Mouse (Mus musculus) intestine, embryonic 14.5 days (tissue): ENCODE results near the gene Galnt10. TPM values are rescaled to one million over a fixed set of nuclear protein-coding genes. Genes with fewer than 3 reads are reported as not detected.

ENCODE experiments used
- ATAC-seq: fragments of 200-750 bp; cut with Nextera tagmentation; replicated peaks from 2 replicates; pipeline ENCODE4 v1.8.0; 2017; ENCODE audit warnings: low read depth, moderate number of reproducible peaks, moderate TSS enrichment, moderate library complexity; ENCODE audit not compliant: low FRiP score, low TSS enrichment
- DNase-seq: peaks from one replicate; pipeline ENCODE4 v3.0.0-alpha.2; 2018; ENCODE audit warnings: low spot score
- H3K27ac ChIP-seq: fragments of 300-500 bp; sonication (generic); 2 replicates; pipeline ENCODE4 v1.5.1; 2014; ENCODE audit warnings: low read depth, mild to moderate bottlenecking, control low read depth
- H3K27me3 ChIP-seq: fragments of 300-500 bp; sonication (generic); replicated peaks from 2 replicates; pipeline ENCODE4 v1.6.1; 2014; ENCODE audit warnings: low read length, control low read depth; ENCODE audit not compliant: control insufficient read depth, insufficient read depth
- H3K36me3 ChIP-seq: fragments of 300-500 bp; sonication (generic); 2 replicates; pipeline ENCODE4 v1.6.1; 2014; ENCODE audit warnings: low read length, control low read depth; ENCODE audit not compliant: control insufficient read depth, insufficient read depth
- H3K4me1 ChIP-seq: fragments of 300-500 bp; sonication (generic); replicated peaks from 2 replicates; pipeline ENCODE4 v1.6.1; 2014; ENCODE audit warnings: low read length, control low read depth, mixed read lengths; ENCODE audit not compliant: control insufficient read depth, insufficient read depth
- H3K4me2 ChIP-seq: fragments of 300-500 bp; sonication (generic); 2 replicates; pipeline ENCODE4 v1.6.1; 2014; ENCODE audit warnings: low read length
- H3K4me3 ChIP-seq: fragments of 300-500 bp; sonication (generic); 2 replicates; pipeline ENCODE4 v1.5.1; 2014; ENCODE audit warnings: low read depth, low read length, control low read depth, mixed read lengths
- H3K9ac ChIP-seq: fragments of 300-500 bp; sonication (generic); 2 replicates; pipeline ENCODE4 v1.6.1; 2014; ENCODE audit warnings: mild to moderate bottlenecking, low read length
- H3K9me3 ChIP-seq: fragments of 300-500 bp; sonication (generic); 2 replicates; pipeline ENCODE4 v1.6.1; 2016; ENCODE audit warnings: low read length, control low read depth; ENCODE audit not compliant: control insufficient read depth
- WGBS: fragments of 180-500 bp; shearing (Covaris S2); extraction: QIAGEN DNeasy Blood & Tissue Kit; methylation state at CpG from one replicate; pipeline ENCODE4 v1.1.7; 2014; 5-methylcytosine and 5-hydroxymethylcytosine counted together
- polyA plus RNA-seq: library from polyadenylated mRNA; unstranded; fragments of >200 nt; fragmentation: Nextera tagmentation; extraction: Ambion mirVana; gene quantifications from 2 replicates; pipeline ENCODE4 v1.2.1, GENCODE M21; 2014

Gene Galnt10
- polyA plus RNA-seq, 1 experiment from 2014 or later, result 12.5 TPM

- DNase-seq, result no peak
- ATAC-seq, result no peak
- H3K4me3 ChIP-seq, result no peak overlapping the region
- H3K27me3 ChIP-seq, result no peaks in the 10 kb centered on the region
- no peaks in the 10 kb centered on the region for H3K4me1 ChIP-seq
- H3K9me3 ChIP-seq, result no peaks in the 10 kb centered on the region
- H3K4me2 ChIP-seq, result no peak overlapping the region
- H3K36me3 ChIP-seq, result 0 out of 2 replicates have a peak, but pooled peaks cover 3% of the 10 kb centered on the region
- 42% methylated on average over 4 of the region's 4 CpGs for WGBS
- no peak overlapping the region for H3K9ac ChIP-seq
- H3K27ac ChIP-seq, result no peak overlapping the region
Observed at GRCm38 (mm10) chr11:57725926-57726325, 80.7 kb downstream of the Galnt10 start.

- DNase-seq, result no peak
- H3K27me3 ChIP-seq, result no peaks in the 10 kb centered on the region
- H3K9me3 ChIP-seq, result no peaks in the 10 kb centered on the region
- no peaks in the 10 kb centered on the region for H3K4me1 ChIP-seq
- 0 out of 2 replicates have a peak, but pooled peaks cover 3% of the 10 kb centered on the region for H3K36me3 ChIP-seq
- no peak overlapping the region for H3K27ac ChIP-seq
- no peak overlapping the region for H3K4me3 ChIP-seq
- WGBS, result 65% methylated on average over 9 of the region's 9 CpGs
- H3K4me2 ChIP-seq, result no peak overlapping the region
- ATAC-seq, result no peak
- H3K9ac ChIP-seq, result no peak overlapping the region
Observed at GRCm38 (mm10) chr11:57727303-57727969, 82.2 kb downstream of the Galnt10 start.

- H3K36me3 ChIP-seq, result no peaks in the 10 kb centered on the region
- 50% methylated on average over 10 of the region's 10 CpGs for WGBS
- H3K27ac ChIP-seq, result no peak overlapping the region
- H3K4me1 ChIP-seq, result no peaks in the 10 kb centered on the region
- H3K27me3 ChIP-seq, result no peaks in the 10 kb centered on the region
- no peak overlapping the region for H3K9ac ChIP-seq
- no peak overlapping the region for H3K4me2 ChIP-seq
- H3K9me3 ChIP-seq, result no peaks in the 10 kb centered on the region
- H3K4me3 ChIP-seq, result no peak overlapping the region
- no peak for DNase-seq
- ATAC-seq, result 0 out of 2 replicates have a peak, but pooled peaks have one; percentile 50
Observed at GRCm38 (mm10) chr11:57732410-57733281, 87.4 kb downstream of the Galnt10 start.

- no peak overlapping the region for H3K4me2 ChIP-seq
- no peaks in the 10 kb centered on the region for H3K9me3 ChIP-seq
- DNase-seq (no peak), ATAC-seq (no peak)
- no peaks in the 10 kb centered on the region for H3K27me3 ChIP-seq
- 82% methylated on average over 19 of the region's 19 CpGs for WGBS
- H3K9ac ChIP-seq, result no peak overlapping the region
- H3K4me1 ChIP-seq, result no peaks in the 10 kb centered on the region
- H3K36me3 ChIP-seq, result no peaks in the 10 kb centered on the region
- H3K4me3 ChIP-seq, result no peak overlapping the region
- H3K27ac ChIP-seq, result no peak overlapping the region
Observed at GRCm38 (mm10) chr11:57747294-57748080, 102.2 kb downstream of the Galnt10 start.

GRCm38 (mm10) chr11:57753538-57754203, 108.4 kb downstream of the Galnt10 start:
- H3K36me3 ChIP-seq, result no peaks in the 10 kb centered on the region
- DNase-seq, result no peak
- no peak for ATAC-seq
- 71% methylated on average over 14 of the region's 14 CpGs for WGBS
- H3K4me1 ChIP-seq, result no peaks in the 10 kb centered on the region
- no peaks in the 10 kb centered on the region for H3K9me3 ChIP-seq
- H3K27ac ChIP-seq, result no peak overlapping the region
- no peak overlapping the region for H3K4me3 ChIP-seq
- no peaks in the 10 kb centered on the region for H3K27me3 ChIP-seq
- H3K4me2 ChIP-seq, result no peak overlapping the region
- H3K9ac ChIP-seq, result no peak overlapping the region

- DNase-seq (no peak), ATAC-seq (no peak)
- no peaks in the 10 kb centered on the region for H3K36me3 ChIP-seq
- H3K9ac ChIP-seq, result no peak overlapping the region
- H3K4me1 ChIP-seq, result no peaks in the 10 kb centered on the region
- 79% methylated on average over 9 of the region's 9 CpGs for WGBS
- no peak overlapping the region for H3K27ac ChIP-seq
- no peak overlapping the region for H3K4me2 ChIP-seq
- H3K4me3 ChIP-seq, result no peak overlapping the region
- H3K27me3 ChIP-seq, result no peaks in the 10 kb centered on the region
- H3K9me3 ChIP-seq, result no peaks in the 10 kb centered on the region
Observed at GRCm38 (mm10) chr11:57758621-57759020, 113.4 kb downstream of the Galnt10 start.

GRCm38 (mm10) chr11:57760509-57761058, 115.3 kb downstream of the Galnt10 start:
- H3K4me2 ChIP-seq, result no peak overlapping the region
- H3K36me3 ChIP-seq, result no peaks in the 10 kb centered on the region
- H3K9ac ChIP-seq, result no peak overlapping the region
- H3K27me3 ChIP-seq, result no peaks in the 10 kb centered on the region
- H3K9me3 ChIP-seq, result no peaks in the 10 kb centered on the region
- DNase-seq (no peak), ATAC-seq (no peak)
- WGBS, result 23% methylated on average over 14 of the region's 14 CpGs
- H3K27ac ChIP-seq, result no peak overlapping the region
- H3K4me3 ChIP-seq, result no peak overlapping the region
- H3K4me1 ChIP-seq, result no peaks in the 10 kb centered on the region

- Histone ChIP-seq H3K27me3 (no peaks in the 10 kb centered on the region), H3K9me3 (no peaks in the 10 kb centered on the region)
- WGBS, result 97% methylated on average over 4 of the region's 4 CpGs
Observed at GRCm38 (mm10) chr11:57761347-57761746, 116.1 kb downstream of the Galnt10 start.

More at GRCm38 (mm10) chr11:57761347-57761746, 116.1 kb downstream of the Galnt10 start:
- no peak overlapping the region for H3K4me3 ChIP-seq
- H3K27ac ChIP-seq, result no peak overlapping the region
- no peak overlapping the region for H3K9ac ChIP-seq
- DNase-seq, result no peak
- ATAC-seq, result no peak
- no peaks in the 10 kb centered on the region for H3K36me3 ChIP-seq
- H3K4me2 ChIP-seq, result no peak overlapping the region
- no peaks in the 10 kb centered on the region for H3K4me1 ChIP-seq
